Mouse (Mus musculus): Measurements from ENCODE around the gene Crisp2. TPM values are rescaled to one million over a fixed set of nuclear protein-coding genes. Genes with fewer than 3 reads are reported as not detected.

Gene Crisp2
- total RNA-seq (2017) = 2.0 TPM in 1 of 3 replicates, not detected in the others

DNA sequence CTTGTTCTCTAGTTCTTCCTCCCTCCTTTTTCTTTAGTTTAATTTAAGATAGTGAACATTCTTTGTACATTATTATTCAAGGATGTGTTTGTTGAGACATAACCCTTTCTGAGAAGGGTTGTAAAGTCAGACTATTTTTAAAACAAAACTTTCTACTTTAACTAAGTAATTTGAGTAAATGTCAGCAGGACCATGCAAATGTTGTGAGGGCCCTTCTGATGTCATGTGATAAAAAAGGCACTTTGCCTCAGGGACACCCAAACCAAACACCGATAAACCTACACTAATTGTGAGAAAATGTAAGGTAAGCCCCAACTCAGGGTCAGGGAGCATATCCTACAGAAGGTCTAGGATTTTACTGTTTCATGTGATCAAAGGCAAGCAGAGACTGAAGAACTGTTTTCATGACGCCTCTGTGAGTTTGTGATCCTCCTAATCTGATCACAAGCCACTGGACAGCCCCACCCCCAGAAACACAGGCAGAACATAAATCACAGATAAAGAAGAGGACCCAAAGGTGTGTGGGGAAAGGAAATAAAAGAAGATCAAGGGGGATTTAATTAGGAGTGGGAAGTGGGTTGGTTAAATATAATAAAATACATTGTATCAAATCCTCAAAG lies at the start of gene Crisp2:
Crisp2 (minus strand) TSS at position 51 of the 620 bp plus-strand sequence.
- ATAC-seq (replicated peaks; ENCODE audit: insufficient number of reproducible peaks, low FRiP score, low TSS enrichment, poor library complexity, severe bottlenecking) = no peak

DNA sequence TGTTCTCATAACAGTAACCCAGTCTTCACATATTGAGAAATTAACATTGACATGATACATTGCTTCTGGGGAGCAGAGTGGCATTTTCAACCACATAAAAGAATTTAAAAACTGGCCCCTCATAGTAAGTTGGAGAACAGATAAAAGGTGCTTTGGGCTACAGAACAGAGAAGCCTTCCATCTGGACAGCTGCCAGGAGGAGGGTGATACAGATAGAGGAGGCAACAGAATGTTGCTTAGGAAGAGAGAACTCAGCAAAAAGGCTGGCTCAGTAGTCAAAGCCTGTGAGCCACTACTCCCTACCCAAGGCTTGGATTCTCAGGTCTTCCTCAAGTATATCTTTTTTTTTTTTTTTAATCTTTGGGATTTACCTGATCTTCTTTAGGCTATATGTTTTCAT lies 48.3 kb upstream of the Crisp2 start:
- no peak for ATAC-seq (replicated peaks; ENCODE audit: insufficient number of reproducible peaks, low FRiP score, low TSS enrichment, poor library complexity, severe bottlenecking)

DNA sequence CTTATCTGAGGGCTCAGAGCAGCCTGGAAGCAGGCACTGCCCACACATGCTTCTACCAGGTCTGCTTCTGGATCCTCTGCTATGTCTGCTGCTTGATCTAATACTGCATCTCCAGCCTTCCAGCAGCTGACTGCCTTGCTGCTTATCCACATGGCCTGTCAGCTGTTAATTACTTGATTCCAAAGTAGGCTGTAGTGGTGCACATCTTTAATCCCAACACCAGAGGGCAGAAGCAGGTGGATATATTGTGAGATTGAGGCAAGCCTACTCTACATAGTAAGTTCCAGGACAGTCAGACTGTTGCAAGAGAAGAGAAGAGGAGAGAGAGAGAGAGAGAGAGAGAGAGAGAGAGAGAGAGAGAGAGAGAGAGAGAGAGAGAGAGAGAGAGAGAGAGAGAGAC lies 30.5 kb upstream of the Crisp2 start:
- no peak for ATAC-seq (replicated peaks; ENCODE audit: insufficient number of reproducible peaks, low FRiP score, low TSS enrichment, poor library complexity, severe bottlenecking)

DNA sequence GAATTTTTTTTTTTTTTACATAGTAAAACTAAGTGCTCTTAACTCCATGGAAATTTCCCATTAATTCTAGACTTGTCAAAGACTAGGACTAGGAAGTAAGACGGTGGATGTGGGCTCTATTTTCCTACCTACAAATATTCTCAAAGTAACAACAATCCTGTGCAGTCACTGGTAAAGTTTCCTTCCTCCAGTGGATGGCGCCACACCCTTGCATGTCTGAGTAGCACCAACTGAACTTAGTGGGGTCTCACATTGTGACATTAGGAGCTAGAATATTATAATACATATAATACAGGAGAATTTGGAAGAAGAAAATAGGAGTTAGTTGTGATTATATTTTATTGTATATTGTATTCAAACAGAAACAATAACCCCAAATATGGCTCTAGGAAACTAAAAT lies 25.1 kb upstream of the Crisp2 start:
- ATAC-seq (replicated peaks; ENCODE audit: insufficient number of reproducible peaks, low FRiP score, low TSS enrichment, poor library complexity, severe bottlenecking) = no peak

DNA sequence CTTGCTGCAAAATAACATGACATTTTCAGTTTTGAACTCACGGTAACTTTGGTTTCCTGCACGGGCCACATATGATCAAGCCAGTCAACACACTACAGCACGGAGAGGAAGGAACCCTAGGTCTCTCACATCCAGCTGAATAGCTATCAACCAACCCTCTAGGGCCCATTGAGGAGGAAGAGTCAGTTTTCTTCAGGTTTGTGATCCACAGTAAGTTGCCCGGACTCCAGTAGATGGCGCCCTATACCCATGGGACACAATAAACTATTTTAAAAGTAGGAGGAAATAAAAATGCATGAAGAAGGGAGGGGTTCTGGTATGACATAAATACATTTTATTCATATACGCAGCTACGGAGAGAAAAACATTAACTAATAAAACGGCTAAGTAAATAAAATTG lies 17.7 kb upstream of the Crisp2 start:
- 0 out of 2 replicates have a peak, but pooled peaks have one; percentile 43 for ATAC-seq (replicated peaks; ENCODE audit: insufficient number of reproducible peaks, low FRiP score, low TSS enrichment, poor library complexity, severe bottlenecking)

DNA sequence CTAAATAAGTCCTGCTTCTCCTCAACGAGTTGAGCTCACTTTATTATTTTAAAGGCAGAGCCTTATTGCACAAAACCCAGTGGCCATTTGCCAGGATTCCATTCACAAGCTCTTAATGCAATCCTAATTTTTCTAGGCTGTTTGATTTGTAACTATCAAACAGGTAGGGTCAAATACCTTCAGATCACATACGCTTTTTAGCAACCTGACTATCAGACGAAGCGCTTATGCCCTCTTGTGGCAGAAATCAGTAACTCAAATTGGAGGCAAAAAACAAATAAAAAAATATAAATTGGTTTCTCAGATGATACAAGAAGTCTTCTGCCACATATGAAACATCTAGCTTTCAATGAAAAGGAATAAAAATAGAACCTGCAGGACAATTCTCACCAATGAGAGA lies 17.0 kb upstream of the Crisp2 start:
- ATAC-seq (replicated peaks; ENCODE audit: insufficient number of reproducible peaks, low FRiP score, low TSS enrichment, poor library complexity, severe bottlenecking) = no peak

DNA sequence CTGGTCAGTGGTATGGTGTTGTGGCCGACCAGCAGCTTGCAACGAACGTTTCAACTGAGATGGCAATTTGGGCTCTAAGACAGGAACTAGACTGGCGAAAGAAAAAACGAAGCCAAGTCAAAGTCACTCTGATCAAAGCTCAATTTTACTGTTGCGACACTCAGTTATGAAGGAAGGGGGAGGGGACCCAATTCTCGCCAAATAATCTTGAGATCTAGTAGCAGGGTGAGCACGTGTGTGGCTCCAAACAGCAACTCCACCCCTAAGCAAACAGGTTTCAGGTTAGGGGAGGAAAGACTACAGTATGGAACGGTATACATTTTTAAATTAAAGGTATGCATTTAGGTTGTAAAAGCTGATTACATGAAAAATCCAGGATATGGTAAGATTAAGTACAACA lies 14.7 kb upstream of the Crisp2 start:
- ATAC-seq (replicated peaks; ENCODE audit: insufficient number of reproducible peaks, low FRiP score, low TSS enrichment, poor library complexity, severe bottlenecking) = no peak

DNA sequence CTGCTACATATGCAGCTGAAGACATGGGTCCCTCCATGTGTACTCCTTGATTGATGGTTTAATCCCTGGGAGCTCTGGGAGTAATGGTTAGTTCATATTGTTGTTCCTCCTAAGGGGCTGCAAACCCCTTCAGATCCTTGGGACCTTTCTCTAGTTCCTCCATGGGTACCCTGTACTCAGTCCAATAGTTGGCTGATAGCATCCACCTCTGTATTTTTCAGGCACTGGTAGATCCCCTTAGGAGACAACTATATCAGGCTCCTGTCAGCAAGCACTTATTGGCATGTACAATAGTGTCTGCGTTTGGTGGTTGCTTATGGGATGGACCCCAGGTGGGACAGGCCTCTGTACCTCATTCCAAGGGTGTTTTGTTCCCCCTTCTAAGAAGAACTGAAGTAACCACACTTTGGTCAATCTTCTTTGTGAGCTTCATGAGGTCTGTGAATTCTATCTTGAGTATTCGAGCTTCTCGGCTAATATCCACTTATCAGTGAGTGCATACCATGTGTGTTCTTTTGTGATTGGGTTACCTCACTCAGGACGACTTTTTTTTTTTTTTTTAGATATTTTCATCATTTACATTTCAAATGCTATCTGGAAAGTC lies 10.6 kb upstream of the Crisp2 start:
- ATAC-seq (replicated peaks; ENCODE audit: insufficient number of reproducible peaks, low FRiP score, low TSS enrichment, poor library complexity, severe bottlenecking) = no peak

DNA sequence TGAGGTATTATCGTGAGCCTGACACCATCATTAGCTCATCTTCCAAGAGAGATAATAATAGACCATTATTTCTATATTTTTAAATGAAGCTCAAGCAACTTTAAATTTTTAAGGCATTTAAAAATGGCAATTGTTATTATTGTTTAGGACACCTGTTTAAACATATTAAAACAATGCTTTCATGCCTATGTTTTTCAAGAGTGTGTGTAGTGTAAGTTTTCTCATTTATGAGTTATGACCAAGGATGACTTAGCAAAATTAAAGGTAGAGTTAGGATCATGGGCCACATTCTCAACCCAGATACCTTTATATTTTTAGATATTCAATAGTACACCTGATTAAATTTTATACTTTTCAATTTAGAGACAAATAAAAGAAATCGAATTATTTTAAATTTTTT lies 5.5 kb upstream of the Crisp2 start:
- ATAC-seq (replicated peaks; ENCODE audit: insufficient number of reproducible peaks, low FRiP score, low TSS enrichment, poor library complexity, severe bottlenecking) = no peak

DNA sequence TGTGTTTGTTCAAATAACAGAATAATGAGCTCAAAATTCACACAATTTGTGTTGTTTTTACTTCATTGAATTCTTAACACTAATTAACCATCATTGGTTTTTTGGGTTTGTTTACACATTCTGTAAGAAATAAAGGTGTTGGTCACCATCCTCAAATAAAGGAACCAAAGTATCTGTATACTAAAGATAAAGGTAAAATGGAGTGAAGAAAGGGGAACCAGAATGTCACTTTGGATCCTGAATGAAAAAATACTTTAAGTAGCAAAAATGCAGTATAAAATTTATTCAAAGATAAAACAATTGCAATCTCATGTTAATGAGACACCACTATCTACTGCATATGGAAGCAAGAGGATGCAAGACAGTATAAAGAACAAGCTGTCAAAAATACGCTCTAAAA lies 4.8 kb upstream of the Crisp2 start:
- no peak for ATAC-seq (replicated peaks; ENCODE audit: insufficient number of reproducible peaks, low FRiP score, low TSS enrichment, poor library complexity, severe bottlenecking)

DNA sequence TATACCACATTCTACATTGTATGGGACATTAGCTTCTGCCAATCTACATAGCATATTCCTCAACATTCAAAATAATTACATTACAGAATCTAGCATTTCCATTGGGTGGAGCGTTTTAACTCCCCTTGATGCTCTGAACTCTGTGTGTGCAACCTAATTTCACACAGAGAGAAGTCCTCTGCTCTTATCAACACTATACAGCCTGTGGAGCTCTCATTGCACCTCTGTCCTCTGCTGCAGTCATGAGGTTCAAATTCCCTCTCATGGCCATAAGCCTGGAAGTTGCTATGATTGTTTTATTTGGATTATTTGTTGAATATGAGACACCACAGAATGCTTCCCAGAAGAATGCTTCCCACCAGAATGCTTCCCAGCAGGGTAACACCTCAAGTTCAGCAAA lies 4.1 kb upstream of the Crisp2 start, which contains the start of gene Rhag:
Rhag (plus strand) TSS at position 193 of the 400 bp plus-strand sequence.
- no peak for ATAC-seq (replicated peaks; ENCODE audit: insufficient number of reproducible peaks, low FRiP score, low TSS enrichment, poor library complexity, severe bottlenecking)

DNA sequence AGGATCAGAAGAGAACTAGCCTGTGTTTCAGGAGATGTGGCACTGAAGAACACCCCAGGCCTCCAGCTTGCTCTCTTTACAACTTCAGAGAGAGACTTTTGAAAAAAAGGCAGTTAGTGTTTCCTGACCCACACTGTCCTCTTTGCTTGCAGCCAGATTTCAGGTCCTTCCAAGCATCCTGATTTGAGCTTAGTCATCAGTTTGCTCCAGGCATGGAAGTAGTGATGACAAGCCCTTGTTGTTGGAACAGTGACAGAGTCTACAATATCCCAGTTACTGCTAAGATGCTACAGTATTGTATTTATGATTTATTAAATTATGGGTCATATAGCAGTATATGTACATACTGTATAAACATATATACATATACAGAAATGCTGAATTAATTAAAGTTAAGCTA lies 1.3 kb upstream of the Crisp2 start:
- ATAC-seq (replicated peaks; ENCODE audit: insufficient number of reproducible peaks, low FRiP score, low TSS enrichment, poor library complexity, severe bottlenecking) = no peak

DNA sequence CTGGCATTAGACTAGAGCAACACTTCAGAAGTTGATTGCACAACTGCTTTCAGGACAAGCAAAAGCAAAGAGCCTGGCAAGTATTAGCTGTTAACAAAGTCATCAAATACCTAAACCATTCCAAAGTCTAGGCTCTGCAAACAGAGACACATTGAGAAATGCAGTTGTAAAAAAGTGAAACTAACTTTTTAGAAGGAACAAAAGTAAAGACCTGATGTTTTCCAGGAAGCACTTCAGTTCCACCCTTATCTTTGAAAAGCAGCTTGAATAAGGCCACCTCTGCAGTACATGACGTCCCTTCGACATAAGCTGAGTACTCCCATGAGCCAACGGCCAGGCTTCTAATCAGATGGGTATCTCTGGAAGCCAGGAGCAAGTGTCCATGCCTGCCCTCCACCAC lies 253 bp downstream of the Crisp2 start:
- ATAC-seq (replicated peaks; ENCODE audit: insufficient number of reproducible peaks, low FRiP score, low TSS enrichment, poor library complexity, severe bottlenecking) = no peak

DNA sequence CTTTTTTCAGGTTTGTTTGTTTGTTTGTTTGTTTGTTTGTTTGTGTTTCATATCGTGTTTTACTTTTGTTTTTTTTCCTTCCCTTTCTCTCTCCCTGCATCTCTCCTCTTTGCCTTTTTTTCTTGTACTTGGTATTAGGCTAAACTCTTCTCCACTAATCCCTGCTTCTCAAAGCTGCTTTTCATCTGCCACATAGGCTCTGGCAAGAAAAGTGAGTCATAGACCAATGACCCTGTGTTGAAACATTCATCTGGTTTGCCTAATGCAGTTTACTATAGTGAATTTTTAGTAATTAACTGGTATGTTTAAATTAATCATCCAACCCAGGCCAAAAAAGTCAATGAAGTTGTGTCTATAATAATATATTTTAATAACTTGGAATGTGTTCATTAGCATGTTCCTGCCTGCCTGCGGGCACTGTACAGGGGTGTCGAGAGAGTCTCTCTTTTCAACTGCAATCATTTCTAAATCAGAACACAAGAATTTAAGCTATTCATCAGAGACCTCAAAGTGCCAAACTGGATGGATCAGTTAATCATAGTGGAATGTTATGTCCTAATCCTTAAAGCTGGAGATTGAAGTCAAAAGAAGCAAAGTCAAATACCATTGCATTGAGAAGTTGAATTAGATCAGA lies 4.0 kb downstream of the Crisp2 start:
- no peak for ATAC-seq (replicated peaks; ENCODE audit: insufficient number of reproducible peaks, low FRiP score, low TSS enrichment, poor library complexity, severe bottlenecking)

DNA sequence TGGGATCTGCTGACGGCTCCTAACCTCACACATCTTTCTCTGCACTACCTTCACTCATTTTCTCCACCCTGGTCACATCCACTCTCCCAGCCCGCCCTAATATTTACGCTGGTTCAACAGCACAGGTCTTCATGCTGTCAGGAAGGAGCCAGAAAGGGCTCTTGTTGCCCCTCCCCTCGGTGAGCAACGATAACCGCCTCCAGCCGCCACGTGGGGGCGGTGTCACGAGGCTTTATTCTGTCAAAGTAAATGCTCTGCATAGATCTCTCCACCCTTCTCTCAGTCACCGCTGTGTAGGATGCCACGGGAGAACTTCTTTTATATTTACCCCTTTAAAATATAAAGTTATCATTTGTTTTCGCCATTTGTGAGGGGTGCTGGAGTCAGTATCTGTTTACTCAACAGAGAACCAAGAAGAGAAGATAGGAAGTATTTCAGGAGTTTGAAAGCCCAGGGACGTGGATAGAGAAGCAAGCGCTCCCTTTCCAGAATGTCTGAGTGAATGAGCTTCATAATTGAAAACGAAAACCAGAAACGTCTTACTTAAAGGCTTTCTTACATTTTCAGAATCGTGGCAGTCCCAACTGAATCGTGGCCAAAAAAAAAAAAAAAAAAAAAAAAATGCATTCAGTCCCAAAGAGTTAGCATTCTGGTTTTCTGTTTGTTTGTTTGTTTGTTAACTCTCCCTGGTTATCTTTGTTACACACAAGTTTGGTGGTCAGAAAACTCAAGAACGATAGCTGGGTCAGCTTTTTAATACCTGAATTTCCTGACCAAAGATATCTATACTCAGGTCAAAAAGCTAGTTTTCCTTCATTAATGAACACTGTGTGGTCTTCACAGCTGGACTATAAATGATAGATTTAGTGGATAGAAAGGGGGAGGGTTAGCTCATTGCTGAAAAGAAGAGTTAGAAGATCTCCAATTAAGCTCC lies 12.6 kb downstream of the Crisp2 start:
- no peak for ATAC-seq (replicated peaks; ENCODE audit: insufficient number of reproducible peaks, low FRiP score, low TSS enrichment, poor library complexity, severe bottlenecking)

DNA sequence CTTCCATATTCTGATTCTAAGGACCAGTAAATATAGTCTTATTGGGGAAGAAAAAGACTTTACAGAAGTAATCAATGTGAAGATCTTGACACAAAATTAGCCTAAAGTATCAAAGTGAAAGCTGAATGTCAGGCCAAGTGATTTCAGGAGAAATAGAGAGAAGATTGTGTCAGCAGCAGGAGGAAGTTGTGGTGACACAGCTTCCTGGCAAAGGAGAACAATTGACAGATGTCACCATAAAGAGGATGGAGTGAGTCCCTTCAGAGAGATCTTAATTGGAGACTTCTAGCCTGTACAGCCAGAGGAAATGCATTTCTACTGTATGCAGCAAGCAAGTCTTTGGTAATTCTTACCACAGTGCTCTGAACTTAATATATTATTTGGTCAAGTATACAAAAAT lies 16.9 kb downstream of the Crisp2 start:
- no peak for ATAC-seq (replicated peaks; ENCODE audit: insufficient number of reproducible peaks, low FRiP score, low TSS enrichment, poor library complexity, severe bottlenecking)

DNA sequence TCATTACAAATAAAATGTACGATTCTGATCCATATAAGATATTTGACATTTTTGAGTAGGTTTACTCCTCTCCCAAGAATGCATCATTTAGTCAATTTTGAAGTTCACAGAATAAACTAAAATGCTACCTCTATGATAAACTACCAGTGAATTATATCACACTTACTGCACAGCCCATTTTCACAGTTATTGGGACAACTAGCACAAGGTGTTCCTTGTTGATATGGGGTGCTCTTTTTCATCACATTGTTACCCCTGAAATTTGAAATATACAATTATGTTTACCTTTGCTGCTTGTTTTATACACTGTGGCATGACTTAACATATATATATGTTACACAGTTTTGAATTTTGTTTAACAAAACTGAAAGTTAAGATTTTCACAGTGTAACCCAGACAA lies 39.7 kb downstream of the Crisp2 start:
- no peak for ATAC-seq (replicated peaks; ENCODE audit: insufficient number of reproducible peaks, low FRiP score, low TSS enrichment, poor library complexity, severe bottlenecking)

DNA sequence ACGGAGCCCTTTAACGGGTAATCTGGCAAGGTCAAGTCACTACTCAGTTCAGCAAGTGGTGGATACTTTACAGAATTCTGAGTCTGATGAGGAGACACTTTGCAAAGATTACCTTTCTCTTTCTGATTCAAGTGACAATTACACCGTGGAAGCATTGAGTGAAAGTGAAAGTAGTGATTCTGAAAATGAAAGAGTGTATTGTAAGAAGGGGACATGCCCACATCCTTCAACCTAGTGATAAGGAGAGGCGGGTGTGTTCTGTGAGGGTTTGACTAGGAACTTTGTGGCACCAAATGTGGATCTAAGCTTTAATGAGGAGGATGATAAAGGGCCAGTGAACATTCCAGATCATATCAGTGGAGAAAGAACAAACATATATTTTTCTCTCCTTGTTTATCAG lies 43.1 kb downstream of the Crisp2 start:
- no peak for ATAC-seq (replicated peaks; ENCODE audit: insufficient number of reproducible peaks, low FRiP score, low TSS enrichment, poor library complexity, severe bottlenecking)

DNA sequence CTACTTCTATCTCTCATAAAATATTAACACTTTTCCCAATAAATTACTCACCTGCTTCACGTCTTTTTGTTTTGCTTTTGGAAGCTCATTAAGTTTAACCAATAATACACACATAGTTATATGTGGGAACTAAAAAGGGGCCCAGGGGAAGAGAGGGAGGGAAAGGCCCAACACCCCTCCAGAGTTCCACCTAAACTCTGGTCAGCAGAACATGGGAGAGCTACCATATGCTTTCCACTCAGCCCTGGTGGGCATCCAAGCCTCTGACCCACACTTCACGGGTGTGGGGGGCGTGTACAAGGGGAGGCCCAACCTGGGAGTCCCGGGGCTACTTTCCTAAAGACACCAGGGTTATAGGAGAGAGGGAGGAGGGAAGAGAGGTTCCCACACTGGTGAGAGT lies 75.1 kb downstream of the Crisp2 start:
- ATAC-seq (replicated peaks; ENCODE audit: insufficient number of reproducible peaks, low FRiP score, low TSS enrichment, poor library complexity, severe bottlenecking) = no peak

Data from monocyte, adult 5-6 weeks (primary cell).